Mouse (Mus musculus): Measurements from ENCODE around the gene Hspd1. TPM values are rescaled to one million over a fixed set of nuclear protein-coding genes. Genes with fewer than 3 reads are reported as not detected.

The Hspd1 gene
- total and polyA plus RNA-seq, 2 experiments from 2014 or later: 61.6 to 248 TPM

- H3K9ac ChIP-seq (replicated peaks; ENCODE audit: low read length): no peak overlapping the region
- WGBS: 68% methylated on average over 3 of the region's 3 CpGs
Measured at GRCm38 (mm10) chr1:55051671-55052070, 36.4 kb downstream of the Hspd1 start.

GRCm38 (mm10) chr1:55048841-55049587, 39.0 kb downstream of the Hspd1 start:
- ATAC-seq (no peak), DNase-seq (ENCODE audit: low spot score) (no peak)
- Histone ChIP-seq H3K4me2 (ENCODE audit: low read depth, low read length) (no peak overlapping the region), H3K27me3 (ENCODE audit: insufficient read depth, low read length) (no peaks in the 10 kb centered on the region), H3K9ac (replicated peaks; ENCODE audit: low read length) (no peak overlapping the region), H3K4me1 (ENCODE audit: insufficient read depth, low read length) (peaks cover 6% of the 10 kb centered on the region), H3K4me3 (ENCODE audit: low read length) (no peak overlapping the region), H3K9me3 (ENCODE audit: low read length) (no peaks in the 10 kb centered on the region), H3K36me3 (ENCODE audit: insufficient read depth, low read length) (no peaks in the 10 kb centered on the region), H3K27ac (no peak overlapping the region)
- 68% methylated on average over 4 of the region's 4 CpGs for WGBS
- no peak for TF ChIP-seq CTCF (IDR thresholded peaks at IDR 0.05; ENCODE audit: low read depth)

More at GRCm38 (mm10) chr1:55051671-55052070, 36.4 kb downstream of the Hspd1 start:
- TF ChIP-seq CTCF (IDR thresholded peaks at IDR 0.05; ENCODE audit: low read depth): no peak
- ATAC-seq (no peak), DNase-seq (ENCODE audit: low spot score) (no peak)
- peaks cover 6% of the 10 kb centered on the region for H3K4me1 ChIP-seq (ENCODE audit: insufficient read depth, low read length)
- H3K36me3 ChIP-seq (ENCODE audit: insufficient read depth, low read length): no peaks in the 10 kb centered on the region
- no peaks in the 10 kb centered on the region for H3K27me3 ChIP-seq (ENCODE audit: insufficient read depth, low read length)
- H3K9me3 ChIP-seq (ENCODE audit: low read length): no peaks in the 10 kb centered on the region
- no peak overlapping the region; the same call in 1 of the 2 replicates for H3K4me3 ChIP-seq (ENCODE audit: low read length)
- H3K27ac ChIP-seq: peak overlapping the region; percentile 73
- H3K4me2 ChIP-seq (ENCODE audit: low read depth, low read length): peak overlapping the region; percentile 69

GRCm38 (mm10) chr1:55043164-55043563, 44.9 kb downstream of the Hspd1 start:
- Histone ChIP-seq H3K4me1 (ENCODE audit: insufficient read depth, low read length) (no peaks in the 10 kb centered on the region), H3K36me3 (ENCODE audit: insufficient read depth, low read length) (no peaks in the 10 kb centered on the region), H3K9me3 (ENCODE audit: low read length) (no peaks in the 10 kb centered on the region), H3K27me3 (ENCODE audit: insufficient read depth, low read length) (no peaks in the 10 kb centered on the region), H3K27ac (no peak overlapping the region), H3K4me3 (ENCODE audit: low read length) (no peak overlapping the region), H3K4me2 (ENCODE audit: low read depth, low read length) (no peak overlapping the region), H3K9ac (replicated peaks; ENCODE audit: low read length) (no peak overlapping the region)
- no peak for ATAC-seq
- no peak for DNase-seq (ENCODE audit: low spot score)
- WGBS: 87% methylated on average over 3 of the region's 3 CpGs
- TF ChIP-seq CTCF (IDR thresholded peaks at IDR 0.05; ENCODE audit: low read depth): no peak

- H3K36me3 ChIP-seq (ENCODE audit: insufficient read depth, low read length): no peaks in the 10 kb centered on the region
- H3K4me1 ChIP-seq (ENCODE audit: insufficient read depth, low read length): no peaks in the 10 kb centered on the region
- no peak overlapping the region for H3K4me3 ChIP-seq (ENCODE audit: low read length)
- no peak for ATAC-seq
- no peaks in the 10 kb centered on the region for H3K9me3 ChIP-seq (ENCODE audit: low read length)
- 68% methylated on average over 1 of the region's 1 CpGs for WGBS
- H3K4me2 ChIP-seq (ENCODE audit: low read depth, low read length): no peak overlapping the region
- H3K27me3 ChIP-seq (ENCODE audit: insufficient read depth, low read length): no peaks in the 10 kb centered on the region
- H3K27ac ChIP-seq: no peak overlapping the region
- TF ChIP-seq CTCF (IDR thresholded peaks at IDR 0.05; ENCODE audit: low read depth): no peak
- no peak overlapping the region for H3K9ac ChIP-seq (replicated peaks; ENCODE audit: low read length)
- no peak for DNase-seq (ENCODE audit: low spot score)
Measured at GRCm38 (mm10) chr1:55042246-55042645, 45.8 kb downstream of the Hspd1 start.

GRCm38 (mm10) chr1:55041691-55042090, 46.4 kb downstream of the Hspd1 start:
- Histone ChIP-seq H3K9ac (replicated peaks; ENCODE audit: low read length) (no peak overlapping the region), H3K4me1 (ENCODE audit: insufficient read depth, low read length) (no peaks in the 10 kb centered on the region), H3K27ac (no peak overlapping the region), H3K4me2 (ENCODE audit: low read depth, low read length) (no peak overlapping the region), H3K36me3 (ENCODE audit: insufficient read depth, low read length) (no peaks in the 10 kb centered on the region), H3K27me3 (ENCODE audit: insufficient read depth, low read length) (no peaks in the 10 kb centered on the region), H3K9me3 (ENCODE audit: low read length) (no peaks in the 10 kb centered on the region), H3K4me3 (ENCODE audit: low read length) (no peak overlapping the region)
- TF ChIP-seq CTCF (IDR thresholded peaks at IDR 0.05; ENCODE audit: low read depth): no peak
- no peak for ATAC-seq
- DNase-seq (ENCODE audit: low spot score): no peak
- 89% methylated on average over 4 of the region's 4 CpGs for WGBS

GRCm38 (mm10) chr1:55039944-55040343, 48.1 kb downstream of the Hspd1 start:
- Histone ChIP-seq H3K27me3 (ENCODE audit: insufficient read depth, low read length) (no peaks in the 10 kb centered on the region), H3K9ac (replicated peaks; ENCODE audit: low read length) (no peak overlapping the region), H3K4me1 (ENCODE audit: insufficient read depth, low read length) (no peaks in the 10 kb centered on the region), H3K36me3 (ENCODE audit: insufficient read depth, low read length) (no peaks in the 10 kb centered on the region), H3K4me3 (ENCODE audit: low read length) (no peak overlapping the region), H3K4me2 (ENCODE audit: low read depth, low read length) (no peak overlapping the region), H3K27ac (no peak overlapping the region), H3K9me3 (ENCODE audit: low read length) (no peaks in the 10 kb centered on the region)
- no peak for TF ChIP-seq CTCF (IDR thresholded peaks at IDR 0.05; ENCODE audit: low read depth)
- DNase-seq (ENCODE audit: low spot score): no peak
- WGBS: 88% methylated on average over 1 of the region's 1 CpGs
- no peak for ATAC-seq

GRCm38 (mm10) chr1:55031026-55031779, 56.8 kb downstream of the Hspd1 start:
- Histone ChIP-seq H3K9me3 (ENCODE audit: low read length) (no peaks in the 10 kb centered on the region), H3K4me1 (ENCODE audit: insufficient read depth, low read length) (no peaks in the 10 kb centered on the region), H3K4me2 (ENCODE audit: low read depth, low read length) (no peak overlapping the region), H3K27me3 (ENCODE audit: insufficient read depth, low read length) (no peaks in the 10 kb centered on the region), H3K4me3 (ENCODE audit: low read length) (no peak overlapping the region), H3K36me3 (ENCODE audit: insufficient read depth, low read length) (no peaks in the 10 kb centered on the region), H3K27ac (no peak overlapping the region), H3K9ac (replicated peaks; ENCODE audit: low read length) (no peak overlapping the region)
- no peak for ATAC-seq
- TF ChIP-seq CTCF (IDR thresholded peaks at IDR 0.05; ENCODE audit: low read depth): no peak
- no peak for DNase-seq (ENCODE audit: low spot score)

Measured in hindbrain, postnatal 0 days (tissue).